Mouse (Mus musculus) C2C12 (cell line): ENCODE results near the gene Cldn6. TPM values are rescaled to one million over a fixed set of nuclear protein-coding genes. Genes with fewer than 3 reads are reported as not detected.

Source experiments
- H3K27me3 ChIP-seq: one replicate; pipeline ENCODE4 v1.6.1; 2011; ENCODE audit not compliant: control insufficient read depth, insufficient read depth, insufficient read length
- H3K36me3 ChIP-seq: one replicate; pipeline ENCODE4 v1.6.1; 2011; ENCODE audit not compliant: control insufficient read depth, insufficient read depth
- H3K4me3 ChIP-seq: one replicate; pipeline ENCODE4 v1.5.1; 2011; ENCODE audit warnings: mild to moderate bottlenecking, control low read depth; ENCODE audit not compliant: poor library complexity, insufficient read depth, severe bottlenecking
- H3K79me2 ChIP-seq: one replicate; pipeline ENCODE4 v1.6.1; 2011; ENCODE audit not compliant: control insufficient read depth, insufficient read depth
- H3K79me3 ChIP-seq: one replicate; pipeline ENCODE4 v1.6.1; 2011; ENCODE audit warnings: low read depth, control low read depth
- H3ac ChIP-seq: one replicate; pipeline ENCODE3; 2011; ENCODE audit warnings: low read depth; ENCODE audit not compliant: control insufficient read depth, insufficient read length
- CEBPB ChIP-seq: IDR thresholded peaks from one replicate; pipeline ENCODE4 v1.6.1; 2011; ENCODE audit warnings: low read depth, mild to moderate bottlenecking, control low read depth, moderate library complexity
- CTCF ChIP-seq: IDR thresholded peaks from one replicate; pipeline ENCODE4 v1.5.1; 2011; ENCODE audit not compliant: control insufficient read depth, insufficient read depth, insufficient read length
- FOSL1 ChIP-seq: IDR thresholded peaks from one replicate; pipeline ENCODE4 v1.8.0; 2011; ENCODE audit warnings: mild to moderate bottlenecking, low read length; ENCODE audit not compliant: poor library complexity, insufficient read depth, severe bottlenecking
- MAX ChIP-seq: IDR thresholded peaks from one replicate; pipeline ENCODE4 v1.6.1; 2011; ENCODE audit warnings: mild to moderate bottlenecking, control low read depth
- MYOD1 ChIP-seq: IDR thresholded peaks from one replicate; pipeline ENCODE4 v1.6.1; 2011; ENCODE audit warnings: low read depth; ENCODE audit not compliant: control insufficient read depth, insufficient read length
- MYOG ChIP-seq: IDR thresholded peaks from one replicate; pipeline ENCODE4 v1.6.1; 2011; ENCODE audit not compliant: control insufficient read depth, insufficient read length; ENCODE audit errors: extremely low read depth
- USF1 ChIP-seq: IDR thresholded peaks from one replicate; pipeline ENCODE4 v1.6.1; 2011; ENCODE audit warnings: low read depth, mild to moderate bottlenecking, control low read depth, moderate library complexity
- polyA plus RNA-seq: library from polyadenylated mRNA; unstranded; fragments of >200 nt; fragmentation: generic; extraction: Trizol; gene quantifications from one replicate; pipeline ENCODE4 v1.2.1, GENCODE M21; 2012; ENCODE audit warnings: missing spikeins

Gene Cldn6
- polyA plus RNA-seq, 1 experiment = not detected

GRCm38 (mm10) chr17:23700079-23700478 lies 21.0 kb downstream of the Cldn6 start:
- no peaks in the 10 kb centered on the region for H3K36me3 ChIP-seq
- H3K79me3 ChIP-seq = no peaks in the 10 kb centered on the region
- H3K4me3 ChIP-seq = peak overlapping the region; percentile 41
- H3ac ChIP-seq = peak overlapping the region; percentile 48
- no peaks in the 10 kb centered on the region for H3K79me2 ChIP-seq
- TF ChIP-seq FOSL1 (no peak), MYOG (no peak), CTCF (peak; percentile 93), MAX (peak; percentile 64), MYOD1 (no peak), CEBPB (no peak), USF1 (no peak)
- H3K27me3 ChIP-seq = no peaks in the 10 kb centered on the region

GRCm38 (mm10) chr17:23703301-23703700 lies 24.3 kb downstream of the Cldn6 start:
- TF ChIP-seq CEBPB = no peak
- TF ChIP-seq MYOD1 = no peak
- no peak for TF ChIP-seq MYOG
- no peak for TF ChIP-seq USF1
- TF ChIP-seq FOSL1 = no peak
- no peak for TF ChIP-seq MAX
- TF ChIP-seq CTCF = no peak
- no peaks in the 10 kb centered on the region for H3K27me3 ChIP-seq
- H3ac ChIP-seq = no peak overlapping the region
- no peak overlapping the region for H3K4me3 ChIP-seq
- no peaks in the 10 kb centered on the region for H3K79me3 ChIP-seq
- no peaks in the 10 kb centered on the region for H3K36me3 ChIP-seq
- H3K79me2 ChIP-seq = no peaks in the 10 kb centered on the region

- H3K4me3 ChIP-seq = no peak overlapping the region
- TF ChIP-seq CTCF (no peak), CEBPB (no peak), MYOD1 (no peak), FOSL1 (no peak), MAX (no peak), MYOG (no peak), USF1 (no peak)
- H3K79me3 ChIP-seq = no peaks in the 10 kb centered on the region
- no peaks in the 10 kb centered on the region for H3K79me2 ChIP-seq
- no peaks in the 10 kb centered on the region for H3K36me3 ChIP-seq
- peaks cover 1% of the 10 kb centered on the region for H3K27me3 ChIP-seq
- no peak overlapping the region for H3ac ChIP-seq
Measured at GRCm38 (mm10) chr17:23704741-23705140, 25.7 kb downstream of the Cldn6 start.

GRCm38 (mm10) chr17:23705525-23706104 lies 26.6 kb downstream of the Cldn6 start:
- Histone ChIP-seq H3K79me2 (no peaks in the 10 kb centered on the region), H3K4me3 (no peak overlapping the region), H3K36me3 (no peaks in the 10 kb centered on the region), H3K79me3 (no peaks in the 10 kb centered on the region), H3ac (no peak overlapping the region), H3K27me3 (peaks cover 10% of the 10 kb centered on the region)
- no peak for TF ChIP-seq CEBPB

- TF ChIP-seq CTCF (peak; percentile 71), FOSL1 (no peak), MYOD1 (no peak), CEBPB (no peak), USF1 (no peak)
- peaks cover 11% of the 10 kb centered on the region for H3K27me3 ChIP-seq
- no peak overlapping the region for H3K4me3 ChIP-seq
- H3K79me3 ChIP-seq = no peaks in the 10 kb centered on the region
- no peak overlapping the region for H3ac ChIP-seq
- H3K79me2 ChIP-seq = no peaks in the 10 kb centered on the region
- H3K36me3 ChIP-seq = no peaks in the 10 kb centered on the region
Measured at GRCm38 (mm10) chr17:23706212-23706611, 27.2 kb downstream of the Cldn6 start.

GRCm38 (mm10) chr17:23717003-23717402 lies 38.0 kb downstream of the Cldn6 start:
- no peak overlapping the region for H3K4me3 ChIP-seq
- TF ChIP-seq MAX = no peak
- no peak for TF ChIP-seq FOSL1
- no peak for TF ChIP-seq MYOD1
- TF ChIP-seq USF1 = no peak
- no peak for TF ChIP-seq CTCF
- no peak for TF ChIP-seq CEBPB
- no peak for TF ChIP-seq MYOG

More at GRCm38 (mm10) chr17:23717003-23717402, 38.0 kb downstream of the Cldn6 start:
- Histone ChIP-seq H3K36me3 (no peaks in the 10 kb centered on the region), H3K79me3 (no peaks in the 10 kb centered on the region), H3K27me3 (peaks cover 14% of the 10 kb centered on the region), H3K79me2 (no peaks in the 10 kb centered on the region), H3ac (no peak overlapping the region)
